Mouse (Mus musculus) B cell, adult 2 months (primary cell): Measurements from ENCODE around the gene Kitl.

Experiments
- DNase-seq, 2 experiments: peaks; one replicate each; pipeline ENCODE4 v3.0.0; 2022

The Kitl gene

DNA sequence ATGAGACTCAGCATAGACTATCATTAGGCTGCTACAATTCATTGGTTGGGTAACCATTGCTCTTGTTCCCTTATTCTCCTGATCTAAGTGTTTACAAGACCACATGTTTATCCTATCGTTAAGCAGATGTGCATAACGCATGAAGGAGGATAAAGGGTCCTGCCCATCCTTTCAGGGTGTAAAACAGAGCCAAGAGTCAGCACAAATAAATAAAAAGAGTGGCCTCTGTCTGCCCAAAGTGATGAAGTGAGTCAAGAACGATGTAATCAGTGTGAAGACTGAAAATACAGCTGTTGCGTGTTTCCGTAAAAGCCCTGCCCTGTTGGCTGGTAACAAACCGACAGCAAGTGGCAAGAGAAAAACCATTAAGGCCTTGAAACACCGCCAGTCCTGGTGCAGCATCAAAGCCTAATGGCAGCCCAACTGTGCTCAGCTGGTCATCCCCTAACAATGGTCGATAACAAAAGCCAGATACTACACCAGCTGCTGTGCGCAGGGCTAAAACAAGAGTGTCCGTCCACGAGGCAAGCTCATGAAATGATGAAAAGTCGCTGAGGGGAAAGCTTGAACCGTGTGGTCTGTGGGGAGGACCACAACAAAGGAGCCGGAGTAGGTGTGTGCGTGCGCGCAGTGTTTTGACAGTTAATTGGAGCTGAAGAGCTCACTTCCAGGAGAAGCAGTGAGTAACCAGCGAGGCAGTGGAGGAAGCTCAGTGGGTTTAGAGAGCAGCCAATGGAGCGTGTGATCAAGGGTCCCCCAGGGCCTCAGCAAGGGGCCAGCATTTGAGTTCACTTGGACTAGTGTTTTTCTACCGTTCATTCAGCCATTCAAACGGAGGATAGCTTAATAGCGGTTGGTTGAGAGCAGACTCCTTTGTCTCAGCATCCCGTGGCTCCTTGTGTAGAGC lies 112.7 kb downstream of the Kitl start:
- DNase-seq, result no peak

- no peak for DNase-seq
These were observed 116.2 kb downstream of the Kitl start for GRCm38 (mm10) chr10:100131657-100132056.

DNA sequence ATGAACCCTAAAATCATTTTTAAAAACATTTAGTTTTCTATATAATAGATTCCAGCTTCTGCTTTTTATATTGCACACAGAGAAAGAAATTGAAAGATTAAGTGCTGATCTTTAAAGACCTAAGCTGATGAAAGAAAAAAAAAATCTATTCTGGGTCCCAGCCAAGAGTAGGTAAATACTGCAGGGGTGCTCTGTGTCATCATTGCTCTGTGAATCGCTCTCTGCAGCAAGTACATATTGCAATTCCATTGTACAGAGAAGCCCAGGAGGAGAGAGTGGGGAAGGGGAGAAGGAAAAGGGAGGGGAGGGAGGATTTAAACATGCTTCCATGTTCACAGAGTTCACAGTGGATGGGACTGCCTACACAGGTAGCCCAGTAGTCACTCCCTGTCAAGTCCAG lies 116.9 kb downstream of the Kitl start:
- DNase-seq, result no peak

DNA sequence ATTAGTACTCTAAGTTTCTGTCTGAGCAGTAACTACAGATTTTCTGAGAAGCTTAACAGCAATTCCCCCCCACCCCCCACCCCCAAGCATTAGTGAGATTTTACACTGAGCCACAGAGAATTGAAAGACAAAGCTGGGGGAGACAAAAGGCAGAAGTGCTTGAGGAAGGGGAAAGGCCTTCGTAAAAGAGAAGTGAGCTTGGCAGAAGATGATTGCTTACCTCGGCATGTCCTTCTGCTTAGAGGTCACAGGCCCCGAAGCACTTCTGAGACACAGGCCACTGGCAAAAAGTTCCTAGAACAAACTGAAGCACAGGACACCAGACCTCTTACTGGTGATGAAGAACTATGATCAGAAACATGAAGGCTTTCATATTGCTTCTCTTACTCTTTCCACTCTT lies 123.1 kb downstream of the Kitl start:
- no peak for DNase-seq

GRCm38 (mm10) chr10:100148123-100148522 lies 132.7 kb downstream of the Kitl start:
- no peak for DNase-seq
